ENCODE assay signal across 19 mouse cellular contexts in genomic region chr5:19964113-19964512, GRCm38 (mm10).
DNase-seq lines count a peak whose midpoint lies in the region; ATAC-seq and TF ChIP-seq lines count a peak whose summit lies in the region.
"Had no signal": no experiment of that assay in that cellular context is flagged by ENCODE, and none has a peak within 500 bp of the region (broad histone marks: within the 10 kb centered on the region; RNA-seq: fewer than 3 reads in every experiment).

No protein-coding gene starts in this region.

- no peaks in the 10 kb centered on the region for H3K9me3 ChIP-seq in lung, postnatal 0 days (ENCODE audit: low read length)
- no peaks in the 10 kb centered on the region for H3K9me3 ChIP-seq in intestine, embryonic 16.5 days (ENCODE audit: control insufficient read depth, low read length)
- H3K9me3 ChIP-seq: embryonic facial prominence, embryonic 12.5 days; forebrain, embryonic 13.5 days; forebrain, embryonic 15.5 days had no signal

- H3K27me3 ChIP-seq in lung, postnatal 0 days (replicated peaks; ENCODE audit: insufficient read depth, low read length): no peaks in the 10 kb centered on the region
- H3K27me3 ChIP-seq in intestine, embryonic 16.5 days (replicated peaks; ENCODE audit: control insufficient read depth, insufficient read depth, low read length): no peaks in the 10 kb centered on the region
- H3K27me3 ChIP-seq: embryonic facial prominence, embryonic 12.5 days; forebrain, embryonic 13.5 days; forebrain, embryonic 15.5 days had no signal

- H3K36me3 ChIP-seq in lung, postnatal 0 days (ENCODE audit: insufficient read depth, low read length): no peaks in the 10 kb centered on the region
- H3K36me3 ChIP-seq in intestine, embryonic 16.5 days (ENCODE audit: control insufficient read depth, insufficient read depth, low read length): no peaks in the 10 kb centered on the region
- H3K36me3 ChIP-seq: embryonic facial prominence, embryonic 12.5 days; forebrain, embryonic 15.5 days had no signal

- H3K4me3 ChIP-seq in lung, postnatal 0 days (ENCODE audit: low read depth, low read length): no peak overlapping the region
- H3K4me3 ChIP-seq in intestine, embryonic 16.5 days (ENCODE audit: low read length): no peak overlapping the region
- H3K4me3 ChIP-seq: embryonic facial prominence, embryonic 12.5 days; forebrain, embryonic 13.5 days; forebrain, embryonic 15.5 days had no signal

- no peak for TF ChIP-seq CTCF in lung, postnatal 0 days (IDR thresholded peaks at IDR 0.05)

- ATAC-seq in lung, postnatal 0 days: no peak
- peak; percentile 77 for ATAC-seq in intestine, embryonic 16.5 days
- ATAC-seq: forebrain, embryonic 13.5 days; forebrain, embryonic 15.5 days; forebrain, postnatal 0 days had no signal

- no peak overlapping the region for H3K27ac ChIP-seq in lung, postnatal 0 days (ENCODE audit: low read length)
- H3K27ac ChIP-seq in intestine, embryonic 16.5 days (ENCODE audit: low read length): no peak overlapping the region
- H3K27ac ChIP-seq: embryonic facial prominence, embryonic 12.5 days; forebrain, embryonic 13.5 days; forebrain, embryonic 15.5 days had no signal

- TF ChIP-seq EP300 in lung, postnatal 0 days (IDR thresholded peaks at IDR 0.05): no peak

- 66% methylated on average over 1 of the region's 1 CpGs for WGBS in lung, postnatal 0 days
- WGBS in intestine, embryonic 16.5 days: 64% methylated on average over 1 of the region's 1 CpGs

- DNase-seq in lung, postnatal 0 days (ENCODE audit: low spot score): peak; percentile 19
- no peak for DNase-seq in lung, postnatal 10 days
- DNase-seq in layer of hippocampus, adult 9-11 months: no peak
- DNase-seq in heart, adult 8-10 months (ENCODE audit: low spot score): no peak
- DNase-seq: adrenal gland, adult 2 months; adrenal gland, postnatal 10 days; adrenal gland, postnatal 25 days; cerebellum, adult 11 months; cerebellum, adult 18-20 months; cerebellum, adult 8-10 months; cerebellum, adult 9-11 months; cerebellum, postnatal 14 days; cerebellum, postnatal 36 days; embryo, embryonic 11 days; forebrain, postnatal 0 days had no signal

- no peak overlapping the region for H3K4me2 ChIP-seq in lung, postnatal 0 days (replicated peaks; ENCODE audit: low read depth, low read length)
- no peak overlapping the region for H3K4me2 ChIP-seq in intestine, embryonic 16.5 days (ENCODE audit: low read depth, low read length)
- H3K4me2 ChIP-seq: embryonic facial prominence, embryonic 12.5 days; forebrain, embryonic 13.5 days; forebrain, embryonic 15.5 days had no signal

- H3K4me1 ChIP-seq in lung, postnatal 0 days (ENCODE audit: insufficient read depth, low read depth, low read length): no peaks in the 10 kb centered on the region
- no peaks in the 10 kb centered on the region for H3K4me1 ChIP-seq in intestine, embryonic 16.5 days (ENCODE audit: control insufficient read depth, insufficient read depth, low read length)
- H3K4me1 ChIP-seq: embryonic facial prominence, embryonic 12.5 days; forebrain, embryonic 13.5 days had no signal

- H3K9ac ChIP-seq in lung, postnatal 0 days (replicated peaks; ENCODE audit: low read depth): no peak overlapping the region
- no peak overlapping the region for H3K9ac ChIP-seq in intestine, embryonic 16.5 days (ENCODE audit: low read depth, low read length)
- H3K9ac ChIP-seq: embryonic facial prominence, embryonic 12.5 days; forebrain, embryonic 13.5 days; forebrain, embryonic 15.5 days; forebrain, postnatal 0 days had no signal
